Mouse (Mus musculus): ENCODE measurements at regions not wholly inside any gene's neighbourhood (a gene's known extent, or its start where the extent isn't known, plus 50 kb on each side); places are given as distances from the start of the nearest gene placed in this dataset.

- TF ChIP-seq CTCF (conservative IDR thresholded peaks at IDR 0.05), result no peak
- H3K27ac ChIP-seq, result no peak overlapping the region
- no peak overlapping the region for H3K4me3 ChIP-seq
- DNase-seq (ENCODE audit: low spot score in 2 of 2), result no peak
These were observed 269.0 kb upstream of the 1700003H04Rik start for GRCm38 (mm10) chr3:124849915-124850314.

GRCm38 (mm10) chr3:124820586-124820985 is 239.7 kb upstream of the 1700003H04Rik start:
- no peak for DNase-seq (ENCODE audit: low spot score in 2 of 2)
- no peak for TF ChIP-seq CTCF (conservative IDR thresholded peaks at IDR 0.05)
- H3K27ac ChIP-seq, result 0 out of 2 replicates have a peak overlapping the region, but pooled peaks have one; percentile 37
- H3K4me3 ChIP-seq, result no peak overlapping the region

GRCm38 (mm10) chr3:124806891-124807290 is 226.0 kb upstream of the 1700003H04Rik start:
- no peak for DNase-seq (ENCODE audit: low spot score in 2 of 2)
- Histone ChIP-seq H3K4me3 (no peak overlapping the region), H3K27ac (no peak overlapping the region)
- no peak for TF ChIP-seq CTCF (conservative IDR thresholded peaks at IDR 0.05)

GRCm38 (mm10) chr3:124789220-124790017 is 208.5 kb upstream of the 1700003H04Rik start:
- Histone ChIP-seq H3K27ac (no peak overlapping the region), H3K4me3 (no peak overlapping the region)
- no peak for DNase-seq (ENCODE audit: low spot score in 2 of 2)
- no peak for TF ChIP-seq CTCF (conservative IDR thresholded peaks at IDR 0.05)

GRCm38 (mm10) chr3:124788181-124788580 is 207.3 kb upstream of the 1700003H04Rik start:
- TF ChIP-seq CTCF (conservative IDR thresholded peaks at IDR 0.05), result no peak
- no peak for DNase-seq (ENCODE audit: low spot score in 2 of 2)
- no peak overlapping the region for H3K4me3 ChIP-seq
- no peak overlapping the region for H3K27ac ChIP-seq

- DNase-seq (ENCODE audit: low spot score in 2 of 2), result no peak
- H3K4me3 ChIP-seq, result no peak overlapping the region
- no peak for TF ChIP-seq CTCF (conservative IDR thresholded peaks at IDR 0.05)
- no peak overlapping the region for H3K27ac ChIP-seq
These were observed 189.4 kb upstream of the 1700003H04Rik start for GRCm38 (mm10) chr3:124770326-124770725.

- Histone ChIP-seq H3K4me3 (no peak overlapping the region), H3K27ac (no peak overlapping the region)
- no peak for DNase-seq (ENCODE audit: low spot score in 2 of 2)
- TF ChIP-seq CTCF (conservative IDR thresholded peaks at IDR 0.05), result no peak
These were observed 188.4 kb upstream of the 1700003H04Rik start for GRCm38 (mm10) chr3:124769252-124769651.

GRCm38 (mm10) chr3:124755693-124756435 is 175.0 kb upstream of the 1700003H04Rik start:
- no peak for TF ChIP-seq CTCF (conservative IDR thresholded peaks at IDR 0.05)
- DNase-seq (ENCODE audit: low spot score in 2 of 2), result no peak

GRCm38 (mm10) chr3:124752571-124753118 is 171.7 kb upstream of the 1700003H04Rik start:
- no peak for TF ChIP-seq CTCF (conservative IDR thresholded peaks at IDR 0.05)
- no peak overlapping the region for H3K4me3 ChIP-seq
- no peak overlapping the region for H3K27ac ChIP-seq
- DNase-seq (ENCODE audit: low spot score in 2 of 2), result no peak

More at GRCm38 (mm10) chr3:124755693-124756435, 175.0 kb upstream of the 1700003H04Rik start:
- H3K4me3 ChIP-seq, result no peak overlapping the region
- H3K27ac ChIP-seq, result no peak overlapping the region

- peak in 1 of 2 experiments; percentile 12 for DNase-seq (ENCODE audit: low spot score in 2 of 2)
- H3K4me3 ChIP-seq, result no peak overlapping the region
- no peak for TF ChIP-seq CTCF (conservative IDR thresholded peaks at IDR 0.05)
These were observed 168.4 kb upstream of the 1700003H04Rik start for GRCm38 (mm10) chr3:124749314-124749713.

GRCm38 (mm10) chr3:124728281-124728680 is 147.4 kb upstream of the 1700003H04Rik start:
- peak in 1 of 2 experiments; percentile 39 for DNase-seq (ENCODE audit: low spot score in 2 of 2)
- no peak overlapping the region for H3K4me3 ChIP-seq
- TF ChIP-seq CTCF (conservative IDR thresholded peaks at IDR 0.05), result no peak
- peak overlapping the region; percentile 64; the same call in 1 of the 2 replicates for H3K27ac ChIP-seq

More at GRCm38 (mm10) chr3:124749314-124749713, 168.4 kb upstream of the 1700003H04Rik start:
- H3K27ac ChIP-seq, result peak overlapping the region; percentile 72; the same call in 1 of the 2 replicates

GRCm38 (mm10) chr3:124712166-124712565 is 131.3 kb upstream of the 1700003H04Rik start:
- Histone ChIP-seq H3K27ac (no peak overlapping the region), H3K4me3 (no peak overlapping the region)
- TF ChIP-seq CTCF (conservative IDR thresholded peaks at IDR 0.05), result no peak
- no peak for DNase-seq (ENCODE audit: low spot score in 2 of 2)

GRCm38 (mm10) chr3:124673551-124673950 is 92.7 kb upstream of the 1700003H04Rik start:
- no peak overlapping the region for H3K27ac ChIP-seq
- no peak overlapping the region for H3K4me3 ChIP-seq
- TF ChIP-seq CTCF (conservative IDR thresholded peaks at IDR 0.05), result no peak
- no peak for DNase-seq (ENCODE audit: low spot score in 2 of 2)

All from layer of hippocampus, adult 2 months (tissue).